Mouse (Mus musculus) ES-E14 (cell line): ENCODE results near the gene Adamtsl5. TPM values are rescaled to one million over a fixed set of nuclear protein-coding genes. Genes with fewer than 3 reads are reported as not detected.

Experiments
- DNase-seq: peaks from one replicate; pipeline ENCODE4 v3.0.0-alpha.2; 2013; ENCODE audit warnings: low read depth, low spot score
- H3K27ac ChIP-seq: 2 replicates; pipeline ENCODE4 v1.5.1; 2012; ENCODE audit warnings: low read depth, mild to moderate bottlenecking, low read length, moderate library complexity, mixed read lengths; ENCODE audit not compliant: poor library complexity, insufficient read depth, severe bottlenecking
- H3K36me3 ChIP-seq: 2 replicates; pipeline ENCODE4 v1.6.1; 2012; ENCODE audit warnings: mild to moderate bottlenecking, low read length, moderate library complexity, mixed read lengths; ENCODE audit not compliant: control insufficient read depth, poor library complexity, insufficient read depth, severe bottlenecking
- H3K4me1 ChIP-seq, 2 experiments: fragments of 150-350 bp in 1 of 2; sonication (generic) in 1 of 2; 2 replicates each; pipeline ENCODE4 v1.6.1; 2012; ENCODE audit warnings: low read length in 2 of 2, mild to moderate bottlenecking in 1 of 2, mixed read lengths in 1 of 2; ENCODE audit not compliant: control insufficient read depth in 2 of 2, insufficient read depth in 2 of 2, poor library complexity in 1 of 2
- H3K4me3 ChIP-seq, 2 experiments: fragments of 150-350 bp in 1 of 2; sonication (generic) in 1 of 2; 2 replicates each; pipeline ENCODE4 v1.5.1; 2012; ENCODE audit warnings: low read length in 2 of 2, low read depth in 1 of 2, mild to moderate bottlenecking in 1 of 2, mixed read lengths in 1 of 2; ENCODE audit not compliant: insufficient read depth in 1 of 2, poor library complexity in 1 of 2, severe bottlenecking in 1 of 2
- H3K9ac ChIP-seq: 2 replicates; pipeline ENCODE4 v1.6.1; 2012; ENCODE audit warnings: low read depth, mild to moderate bottlenecking, low read length, mixed read lengths; ENCODE audit not compliant: poor library complexity, insufficient read depth, severe bottlenecking
- H3K9me3 ChIP-seq: fragments of 150-350 bp; sonication (generic); 2 replicates; pipeline ENCODE4 v1.6.1; 2012; ENCODE audit warnings: low read depth, mild to moderate bottlenecking, low read length; ENCODE audit not compliant: control insufficient read depth, insufficient read depth
- CHD2 ChIP-seq: IDR thresholded peaks from 2 replicates; pipeline ENCODE4 v1.6.1; 2014; ENCODE audit warnings: mild to moderate bottlenecking, low read depth, low read length, inconsistent platforms
- HCFC1 ChIP-seq: IDR thresholded peaks from 2 replicates; pipeline ENCODE4 v1.6.1; 2012; ENCODE audit warnings: low read length, inconsistent platforms, borderline replicate concordance; ENCODE audit not compliant: insufficient read depth
- MAFK ChIP-seq: IDR thresholded peaks from 2 replicates; pipeline ENCODE4 v1.6.1; 2014; ENCODE audit warnings: mild to moderate bottlenecking, low read depth, low read length, inconsistent platforms; ENCODE audit not compliant: insufficient read depth
- ZC3H11A ChIP-seq: IDR thresholded peaks from 2 replicates; pipeline ENCODE4 v1.6.1; 2012; ENCODE audit warnings: low read depth, mild to moderate bottlenecking, inconsistent platforms, low read length, borderline replicate concordance
- ZNF384 ChIP-seq: IDR thresholded peaks from 2 replicates; pipeline ENCODE4 v1.6.1; 2012; ENCODE audit warnings: low read depth, low read length, inconsistent platforms
- in situ Hi-C, 2 experiments: fragments of 600-800 bp; cut with MboI; formaldehyde crosslinking; loops; one replicate each; pipeline ENCODE4 v1.15.1; 2025; ENCODE audit warnings: low sequenced_read_pairs in 2 of 2, inconsistent platforms in 1 of 2; ENCODE audit not compliant: unreplicated experiment in 2 of 2
- total RNA-seq: library from RNA; depleted of rRNA; stranded (reverse); fragments of 300-350 nt; gene quantifications from 2 replicates; pipeline ENCODE4 v1.2.3, GENCODE M21; 2012

The Adamtsl5 gene
- total RNA-seq, 1 experiment, result 2.4 TPM

DNA sequence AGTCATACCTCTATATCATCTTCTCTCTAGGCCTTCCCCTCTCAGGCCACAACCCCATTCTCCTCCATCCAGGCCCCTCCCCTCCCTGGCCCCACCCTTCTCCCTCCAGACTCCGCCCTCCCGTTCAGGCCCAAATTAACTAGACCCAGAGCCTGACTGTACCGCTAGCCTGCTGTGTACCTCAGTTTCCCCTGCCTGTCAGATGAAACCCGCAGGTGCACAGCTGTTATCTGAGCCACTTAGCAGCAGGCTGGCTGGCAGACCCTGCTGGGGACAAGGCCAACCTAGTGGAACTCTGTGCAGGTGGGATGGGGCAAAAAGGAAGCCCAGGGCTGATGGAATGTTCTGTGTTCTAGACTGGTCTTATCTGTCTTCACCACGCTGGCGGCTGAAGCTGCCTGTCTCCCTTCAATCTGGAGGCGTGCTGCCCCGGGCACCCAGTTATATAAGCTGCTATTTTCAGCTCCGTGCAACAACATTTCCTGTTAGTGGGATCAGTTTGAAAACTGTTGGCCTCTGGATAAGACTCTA, 4.0 kb downstream of the Adamtsl5 start:
- H3K9ac ChIP-seq, result no peak overlapping the region
- H3K4me1 ChIP-seq, result peaks cover 2 to 38% of the 10 kb centered on the region in 2 experiments; a peak in 3 of 4 replicates

DNA sequence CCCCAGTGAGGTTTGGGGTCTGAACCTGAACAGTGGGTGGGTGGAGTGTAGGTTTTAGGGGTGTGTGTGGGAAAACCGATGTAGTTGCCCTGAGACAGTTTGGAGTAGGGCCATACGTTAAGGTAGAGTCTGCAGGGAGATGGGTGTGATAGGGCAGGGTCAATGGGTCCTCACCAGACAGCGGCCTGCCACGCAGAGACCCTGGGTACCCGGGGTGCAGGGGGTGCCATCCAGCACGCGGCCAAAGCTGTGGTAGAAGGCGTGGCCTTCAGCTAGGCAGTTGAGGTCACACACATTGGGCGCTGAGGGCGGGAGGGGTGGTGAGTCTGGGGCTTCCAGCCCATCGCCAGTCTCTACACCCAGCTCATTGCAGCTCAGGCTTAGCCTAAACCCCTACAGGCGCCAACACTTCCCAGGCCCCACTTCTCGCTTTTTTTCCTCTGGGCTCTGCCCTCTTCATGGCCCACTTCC, 4.8 kb downstream of the Adamtsl5 start:
- H3K9ac ChIP-seq, result no peak overlapping the region

More for the DNA sequence above, 4.0 kb downstream of the Adamtsl5 start:
- DNase-seq, result no peak
- Histone ChIP-seq H3K9me3 (no peaks in the 10 kb centered on the region), H3K36me3 (no peaks in the 10 kb centered on the region), H3K4me3 (no peak overlapping the region), H3K27ac (no peak overlapping the region)
- in situ Hi-C loops, result no loop called here
- TF ChIP-seq ZNF384 (no peak), CHD2 (no peak), MAFK (no peak), HCFC1 (no peak), ZC3H11A (no peak)

DNA sequence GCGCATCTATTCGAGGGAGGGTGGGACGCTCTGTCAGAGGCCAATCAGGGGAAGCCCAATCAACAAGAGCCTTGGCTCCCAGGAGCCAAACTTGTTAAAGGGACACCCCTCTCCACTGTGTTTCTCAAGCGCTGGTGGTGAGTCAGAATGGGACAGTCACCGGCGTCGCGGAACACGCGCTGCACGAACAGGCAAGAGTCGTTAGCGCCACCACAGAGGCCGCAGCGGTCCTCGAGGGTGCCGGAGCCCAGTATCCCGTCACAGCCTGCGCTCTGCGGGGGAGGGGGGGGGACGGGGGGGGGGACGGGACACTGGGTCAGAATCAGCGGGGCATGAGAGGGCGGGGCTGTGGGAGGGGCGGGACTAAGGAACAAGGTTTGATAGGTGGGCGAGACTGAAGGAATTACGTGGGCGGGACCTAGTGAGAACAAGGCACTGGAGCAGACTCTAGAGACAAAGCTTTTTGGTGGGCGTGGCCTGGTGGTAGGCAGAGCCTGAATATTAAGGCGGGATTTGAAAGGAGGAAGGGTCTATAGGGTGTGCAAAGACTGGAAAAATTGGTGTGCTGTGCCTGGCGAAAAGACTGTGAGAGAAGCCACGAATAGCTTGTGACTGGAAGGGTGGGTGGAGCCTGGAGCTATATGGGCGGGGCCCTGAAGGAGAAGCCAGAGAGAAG, 5.3 kb downstream of the Adamtsl5 start:
- no peak overlapping the region for H3K27ac ChIP-seq
- H3K4me1 ChIP-seq, result peaks cover 2 to 36% of the 10 kb centered on the region in 2 experiments; a peak in 3 of 4 replicates
- no peaks in the 10 kb centered on the region for H3K36me3 ChIP-seq
- no peaks in the 10 kb centered on the region for H3K9me3 ChIP-seq
- in situ Hi-C loops, result no loop called here
- TF ChIP-seq ZC3H11A (no peak), MAFK (no peak), HCFC1 (no peak), CHD2 (no peak), ZNF384 (no peak)
- peak; percentile 92 for DNase-seq
- H3K4me3 ChIP-seq, result peak overlapping the region; percentile 58 to 70
- no peak overlapping the region for H3K9ac ChIP-seq

More for the DNA sequence above, 4.8 kb downstream of the Adamtsl5 start:
- H3K4me3 ChIP-seq, result peak overlapping the region; percentile 21 to 30; a peak in 3 of 4 replicates
- H3K27ac ChIP-seq, result no peak overlapping the region
- no peak for DNase-seq
- TF ChIP-seq CHD2 (no peak), MAFK (no peak), ZC3H11A (no peak), HCFC1 (no peak), ZNF384 (no peak)
- in situ Hi-C loops, result no loop called here
- H3K4me1 ChIP-seq, result peaks cover 2 to 36% of the 10 kb centered on the region in 2 experiments; a peak in 3 of 4 replicates
- H3K36me3 ChIP-seq, result no peaks in the 10 kb centered on the region
- H3K9me3 ChIP-seq, result no peaks in the 10 kb centered on the region

DNA sequence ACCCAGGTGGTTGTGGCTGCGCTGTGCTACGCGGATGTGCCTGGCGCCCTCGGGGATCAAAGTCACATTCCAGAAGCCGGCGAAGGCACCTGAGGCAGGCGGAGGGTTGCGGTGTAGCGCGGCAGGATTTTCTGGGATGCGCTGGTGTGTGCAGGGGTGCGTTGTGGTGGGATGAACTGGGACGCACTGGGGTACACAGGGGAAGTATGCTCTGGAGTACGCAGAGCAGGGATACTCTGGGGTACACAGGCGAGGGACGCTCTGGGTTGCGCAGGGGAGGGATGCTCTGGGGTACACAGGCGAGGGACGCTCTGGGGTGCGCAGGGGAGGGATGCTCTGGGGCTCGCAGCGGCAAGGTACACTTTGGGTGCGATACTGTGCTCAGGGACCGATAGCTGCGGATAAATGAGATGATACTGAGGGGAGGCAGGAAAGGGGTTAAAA, 5.9 kb downstream of the Adamtsl5 start:
- no peaks in the 10 kb centered on the region for H3K9me3 ChIP-seq
- no peaks in the 10 kb centered on the region for H3K36me3 ChIP-seq
- no peak for TF ChIP-seq ZC3H11A
- TF ChIP-seq HCFC1, result no peak
- no peak for TF ChIP-seq ZNF384
- TF ChIP-seq MAFK, result no peak
- no peak for TF ChIP-seq CHD2
- H3K9ac ChIP-seq, result no peak overlapping the region; the same call in 1 of the 2 replicates
- H3K4me1 ChIP-seq, result peaks cover 2 to 33% of the 10 kb centered on the region in 2 experiments; a peak in 3 of 4 replicates
- DNase-seq, result no peak
- H3K4me3 ChIP-seq, result peak overlapping the region; percentile 58 to 70
- in situ Hi-C loops, result no loop called here
- no peak overlapping the region for H3K27ac ChIP-seq
